Mouse (Mus musculus): ENCODE measurements at regions not wholly inside any gene's neighbourhood (a gene's known extent, or its start where the extent isn't known, plus 50 kb on each side); places are given as distances from the start of the nearest gene placed in this dataset.

DNA sequence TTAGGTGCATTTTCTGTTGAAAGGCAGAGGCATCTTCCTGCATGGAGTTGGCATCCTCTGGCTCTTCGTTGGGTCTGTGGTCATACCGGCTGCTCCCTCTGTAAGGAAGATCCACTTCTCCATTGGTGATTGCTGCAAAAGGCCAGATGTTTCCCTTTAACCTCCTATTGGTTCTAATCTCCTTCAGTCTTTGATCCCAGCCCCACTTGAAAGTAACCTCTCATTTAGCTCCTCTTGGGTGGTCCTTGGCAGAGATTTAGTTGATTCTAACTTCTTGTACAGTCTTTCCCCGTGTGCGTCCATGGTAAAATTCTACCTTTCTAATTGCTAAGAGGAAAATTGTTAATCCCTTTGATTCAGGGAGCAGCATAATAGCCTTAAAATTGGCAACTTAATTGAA is 347.4 kb upstream of the Ddhd1 start:
- TF ChIP-seq POLR2A (IDR thresholded peaks at IDR 0.05; ENCODE audit: borderline replicate concordance, low read depth, low read length) (no peak), CTCF (IDR thresholded peaks at IDR 0.05; ENCODE audit: low read depth, low read length) (no peak)
- no peak overlapping the region for H3K27ac ChIP-seq (ENCODE audit: insufficient read depth, low read depth, low read length)
- H3K4me1 ChIP-seq (ENCODE audit: control insufficient read depth, insufficient read depth, low read length): no peaks in the 10 kb centered on the region
- no peak overlapping the region for H3K4me3 ChIP-seq (ENCODE audit: insufficient read depth, low read length)

DNA sequence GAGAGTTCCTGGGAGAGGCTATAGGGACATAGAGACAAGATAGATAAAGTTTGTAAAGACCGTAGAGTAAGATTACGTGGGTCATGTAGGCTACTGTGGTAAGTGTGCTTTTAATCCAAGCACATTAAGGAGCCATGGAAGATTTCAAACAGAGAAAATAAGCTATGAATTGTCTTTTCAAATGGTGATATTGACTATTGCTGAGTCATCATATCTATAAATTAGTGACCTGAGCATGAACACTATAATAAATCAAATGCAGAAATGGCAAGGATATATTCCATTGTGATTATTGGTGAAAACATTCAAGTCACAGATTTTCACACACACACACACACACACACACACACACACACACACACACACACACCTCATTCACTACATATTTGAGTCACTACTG is 355.3 kb upstream of the Ddhd1 start:
- Histone ChIP-seq H3K27ac (ENCODE audit: insufficient read depth, low read depth, low read length) (no peak overlapping the region), H3K4me3 (ENCODE audit: insufficient read depth, low read length) (no peak overlapping the region), H3K4me1 (ENCODE audit: control insufficient read depth, insufficient read depth, low read length) (no peaks in the 10 kb centered on the region)
- no peak for TF ChIP-seq CTCF (IDR thresholded peaks at IDR 0.05; ENCODE audit: low read depth, low read length)
- no peak for TF ChIP-seq POLR2A (IDR thresholded peaks at IDR 0.05; ENCODE audit: borderline replicate concordance, low read depth, low read length)

DNA sequence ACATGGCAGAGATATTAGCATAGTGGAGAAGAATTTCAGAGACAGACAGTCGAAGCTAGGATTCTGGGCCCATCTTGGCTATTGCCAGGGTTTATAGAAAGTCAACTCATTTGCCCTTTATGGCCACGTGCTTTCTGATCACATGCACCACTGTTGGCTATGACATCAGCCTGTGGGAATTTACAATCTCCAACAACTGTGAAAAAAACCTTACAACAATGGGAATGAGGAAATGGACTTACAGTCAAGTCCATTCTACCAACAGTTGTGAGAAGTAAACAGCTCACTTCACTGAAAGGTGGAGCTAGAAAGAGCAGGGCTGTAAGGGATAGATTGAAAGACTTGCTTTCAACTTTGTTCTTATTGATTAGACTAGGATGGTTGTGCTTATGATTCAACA is 356.1 kb upstream of the Ddhd1 start:
- H3K27ac ChIP-seq (ENCODE audit: insufficient read depth, low read depth, low read length): no peak overlapping the region
- TF ChIP-seq POLR2A (IDR thresholded peaks at IDR 0.05; ENCODE audit: borderline replicate concordance, low read depth, low read length) (no peak), CTCF (IDR thresholded peaks at IDR 0.05; ENCODE audit: low read depth, low read length) (no peak)
- H3K4me1 ChIP-seq (ENCODE audit: control insufficient read depth, insufficient read depth, low read length): no peaks in the 10 kb centered on the region
- no peak overlapping the region for H3K4me3 ChIP-seq (ENCODE audit: insufficient read depth, low read length)

DNA sequence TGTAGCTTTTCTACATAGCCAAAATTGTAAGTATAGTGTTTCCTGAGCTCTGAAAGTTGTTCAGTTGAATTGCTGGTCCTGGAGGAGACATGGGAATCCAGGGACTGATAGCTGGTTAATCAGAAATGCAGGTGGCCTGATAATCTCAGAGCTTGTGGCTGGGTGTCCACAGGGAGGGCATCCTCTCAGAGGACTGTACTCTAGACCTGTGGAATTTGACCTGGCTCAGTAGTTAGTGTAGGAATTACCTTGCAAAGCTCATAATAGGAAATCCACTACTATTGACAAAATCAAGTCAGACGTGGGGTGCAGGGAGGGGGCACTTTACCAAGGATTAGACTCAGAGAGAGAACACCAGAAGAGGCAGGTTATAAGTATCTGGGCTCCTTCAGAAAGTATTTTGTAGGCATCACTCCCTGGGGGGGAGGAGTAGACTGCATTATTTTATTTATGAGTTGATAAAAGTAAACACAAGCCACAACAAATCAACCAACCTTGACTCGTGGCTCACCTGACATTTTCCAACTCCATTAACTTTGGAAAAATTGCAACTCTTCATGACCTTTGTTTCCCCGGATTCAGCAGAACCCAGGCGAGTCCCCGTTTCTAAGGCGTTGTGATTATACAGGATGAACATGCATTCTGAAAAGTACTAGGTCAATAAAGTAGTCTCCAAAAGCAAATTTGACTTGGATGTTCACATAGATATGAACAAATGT is 357.9 kb upstream of the Ddhd1 start:
- Histone ChIP-seq H3K27ac (ENCODE audit: insufficient read depth, low read depth, low read length) (no peak overlapping the region), H3K4me3 (ENCODE audit: insufficient read depth, low read length) (no peak overlapping the region), H3K4me1 (ENCODE audit: control insufficient read depth, insufficient read depth, low read length) (no peaks in the 10 kb centered on the region)
- TF ChIP-seq POLR2A (IDR thresholded peaks at IDR 0.05; ENCODE audit: borderline replicate concordance, low read depth, low read length): no peak
- no peak for TF ChIP-seq CTCF (IDR thresholded peaks at IDR 0.05; ENCODE audit: low read depth, low read length)

DNA sequence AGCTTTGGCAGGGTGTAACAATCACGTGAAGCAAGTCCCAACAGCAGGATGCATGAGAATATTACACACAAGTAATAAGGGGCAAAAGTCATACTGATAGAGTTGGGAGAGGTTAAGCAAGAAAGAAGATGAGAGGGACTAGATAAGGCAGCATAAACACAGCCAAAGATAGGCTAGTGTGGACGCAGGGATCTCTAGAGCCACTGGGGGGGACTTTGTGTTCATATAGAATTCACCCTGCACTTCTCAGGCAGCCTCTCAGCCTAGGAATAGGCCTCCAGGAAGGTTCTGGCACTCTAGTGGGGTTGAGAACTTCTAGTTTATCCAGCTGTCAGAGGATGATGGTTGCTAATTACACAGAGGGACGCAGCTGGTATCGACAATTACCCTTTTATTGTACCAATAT is 358.8 kb upstream of the Ddhd1 start:
- no peak for TF ChIP-seq CTCF (IDR thresholded peaks at IDR 0.05; ENCODE audit: low read depth, low read length)
- TF ChIP-seq POLR2A (IDR thresholded peaks at IDR 0.05; ENCODE audit: borderline replicate concordance, low read depth, low read length): no peak
- Histone ChIP-seq H3K4me1 (ENCODE audit: control insufficient read depth, insufficient read depth, low read length) (no peaks in the 10 kb centered on the region), H3K27ac (ENCODE audit: insufficient read depth, low read depth, low read length) (no peak overlapping the region), H3K4me3 (ENCODE audit: insufficient read depth, low read length) (no peak overlapping the region)

DNA sequence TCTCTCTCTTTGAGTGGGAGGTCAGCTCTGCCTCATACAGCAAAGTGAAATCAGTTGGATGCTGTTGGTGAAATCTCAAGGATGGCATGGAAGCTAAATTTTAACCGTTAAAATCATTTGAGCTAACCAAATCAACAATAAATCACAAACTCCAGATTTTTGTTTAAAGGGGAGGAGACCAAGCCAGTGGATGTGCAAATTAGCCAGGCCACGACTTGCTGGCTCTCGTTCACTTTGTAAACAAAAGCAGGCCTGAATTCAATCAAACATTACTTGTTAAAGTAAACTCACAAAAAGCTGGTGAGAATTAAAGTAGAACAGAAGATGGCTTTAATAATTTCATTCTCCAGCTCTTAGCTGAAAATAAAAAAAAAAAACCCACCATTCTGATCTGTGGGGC is 359.3 kb upstream of the Ddhd1 start:
- Histone ChIP-seq H3K27ac (ENCODE audit: insufficient read depth, low read depth, low read length) (no peak overlapping the region), H3K4me3 (ENCODE audit: insufficient read depth, low read length) (no peak overlapping the region), H3K4me1 (ENCODE audit: control insufficient read depth, insufficient read depth, low read length) (no peaks in the 10 kb centered on the region)
- TF ChIP-seq CTCF (IDR thresholded peaks at IDR 0.05; ENCODE audit: low read depth, low read length) (no peak), POLR2A (IDR thresholded peaks at IDR 0.05; ENCODE audit: borderline replicate concordance, low read depth, low read length) (no peak)

DNA sequence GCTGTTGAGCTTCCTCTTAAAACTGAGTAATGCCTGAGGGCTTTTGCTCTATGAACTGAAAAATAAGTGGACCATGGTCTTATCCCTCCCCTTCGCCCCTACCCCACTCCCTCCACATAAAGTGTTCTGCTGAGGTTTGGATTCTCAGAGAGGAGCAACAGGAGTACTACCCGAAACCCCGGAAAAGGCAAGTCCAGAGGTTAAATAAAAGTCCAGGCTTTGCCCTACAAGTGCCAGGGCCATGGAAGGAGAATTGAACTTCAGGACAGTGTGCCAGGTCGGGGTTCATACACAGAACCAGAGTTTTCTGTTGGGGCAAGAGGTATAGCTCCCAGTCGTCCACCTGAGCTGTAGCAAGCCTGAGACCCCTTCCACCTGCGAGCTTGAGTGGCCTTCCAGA is 360.0 kb upstream of the Ddhd1 start:
- TF ChIP-seq CTCF (IDR thresholded peaks at IDR 0.05; ENCODE audit: low read depth, low read length): no peak
- no peak for TF ChIP-seq POLR2A (IDR thresholded peaks at IDR 0.05; ENCODE audit: borderline replicate concordance, low read depth, low read length)
- Histone ChIP-seq H3K4me3 (ENCODE audit: insufficient read depth, low read length) (no peak overlapping the region), H3K4me1 (ENCODE audit: control insufficient read depth, insufficient read depth, low read length) (no peaks in the 10 kb centered on the region), H3K27ac (ENCODE audit: insufficient read depth, low read depth, low read length) (no peak overlapping the region)

DNA sequence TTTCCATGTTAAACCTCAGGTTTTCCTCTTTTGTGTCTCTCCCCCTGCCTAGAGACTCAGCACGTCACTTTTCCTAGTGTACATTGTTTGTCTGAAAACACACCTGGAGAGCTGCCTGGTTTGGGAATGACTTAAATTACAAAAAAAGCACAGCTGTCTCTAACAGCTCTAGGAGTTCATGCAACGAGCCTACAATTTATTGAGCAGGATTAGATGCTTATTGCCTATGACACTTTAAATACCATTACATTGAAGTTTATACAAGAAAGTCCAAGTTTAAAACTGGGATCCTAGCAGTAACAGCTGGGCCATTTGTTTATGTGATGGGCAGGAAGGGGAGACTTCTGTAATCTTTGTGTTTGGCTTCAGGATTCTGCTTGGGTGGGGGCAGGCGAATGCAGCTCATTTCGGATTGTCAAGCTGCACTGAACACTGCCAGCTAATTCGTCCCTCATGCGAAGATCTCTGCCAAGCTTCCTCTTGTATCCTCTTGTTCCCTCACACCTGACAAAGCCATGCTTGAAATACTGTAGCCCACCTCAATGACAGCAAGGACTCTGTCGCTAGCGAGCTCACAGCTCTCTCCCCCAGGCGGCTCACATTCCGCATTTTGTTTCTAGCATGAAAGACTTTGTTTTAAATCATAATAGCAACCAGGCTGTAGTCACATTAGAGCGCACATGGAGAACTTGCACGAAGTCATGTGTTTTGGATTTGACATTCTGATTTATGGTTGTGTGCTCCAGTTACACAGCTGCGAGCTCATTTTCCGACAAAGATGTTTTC is 359.8 kb upstream of the Gm15217 start:
- H3K4me1 ChIP-seq (ENCODE audit: control insufficient read depth, insufficient read depth, low read length): no peaks in the 10 kb centered on the region
- TF ChIP-seq CTCF (IDR thresholded peaks at IDR 0.05; ENCODE audit: low read depth, low read length): no peak
- TF ChIP-seq POLR2A (IDR thresholded peaks at IDR 0.05; ENCODE audit: borderline replicate concordance, low read depth, low read length): no peak
- no peak overlapping the region for H3K4me3 ChIP-seq (ENCODE audit: insufficient read depth, low read length)
- no peak overlapping the region for H3K27ac ChIP-seq (ENCODE audit: insufficient read depth, low read depth, low read length)

DNA sequence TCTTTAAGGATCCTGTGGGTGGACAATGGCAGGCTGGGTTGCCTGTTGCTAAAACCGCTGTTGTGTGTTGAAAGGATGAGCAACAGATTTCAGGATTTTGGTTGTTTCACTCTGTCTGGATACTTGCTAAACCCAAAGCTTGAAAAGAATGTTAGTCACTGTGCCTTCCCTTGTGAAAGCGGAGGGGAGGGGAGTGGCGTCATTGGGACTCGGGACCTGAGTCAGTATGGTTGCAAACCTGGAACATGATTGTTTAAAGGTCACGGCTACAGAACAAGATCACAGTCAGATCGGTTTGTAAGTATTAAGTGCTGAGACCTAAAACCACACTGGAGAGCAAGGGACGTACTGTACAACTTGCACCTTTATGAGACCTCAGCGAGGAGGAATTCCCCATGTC is 344.9 kb upstream of the Gm15217 start:
- no peak overlapping the region for H3K4me3 ChIP-seq (ENCODE audit: insufficient read depth, low read length)
- no peak for TF ChIP-seq POLR2A (IDR thresholded peaks at IDR 0.05; ENCODE audit: borderline replicate concordance, low read depth, low read length)
- TF ChIP-seq CTCF (IDR thresholded peaks at IDR 0.05; ENCODE audit: low read depth, low read length): no peak
- no peak overlapping the region for H3K27ac ChIP-seq (ENCODE audit: insufficient read depth, low read depth, low read length)
- no peaks in the 10 kb centered on the region for H3K4me1 ChIP-seq (ENCODE audit: control insufficient read depth, insufficient read depth, low read length)

DNA sequence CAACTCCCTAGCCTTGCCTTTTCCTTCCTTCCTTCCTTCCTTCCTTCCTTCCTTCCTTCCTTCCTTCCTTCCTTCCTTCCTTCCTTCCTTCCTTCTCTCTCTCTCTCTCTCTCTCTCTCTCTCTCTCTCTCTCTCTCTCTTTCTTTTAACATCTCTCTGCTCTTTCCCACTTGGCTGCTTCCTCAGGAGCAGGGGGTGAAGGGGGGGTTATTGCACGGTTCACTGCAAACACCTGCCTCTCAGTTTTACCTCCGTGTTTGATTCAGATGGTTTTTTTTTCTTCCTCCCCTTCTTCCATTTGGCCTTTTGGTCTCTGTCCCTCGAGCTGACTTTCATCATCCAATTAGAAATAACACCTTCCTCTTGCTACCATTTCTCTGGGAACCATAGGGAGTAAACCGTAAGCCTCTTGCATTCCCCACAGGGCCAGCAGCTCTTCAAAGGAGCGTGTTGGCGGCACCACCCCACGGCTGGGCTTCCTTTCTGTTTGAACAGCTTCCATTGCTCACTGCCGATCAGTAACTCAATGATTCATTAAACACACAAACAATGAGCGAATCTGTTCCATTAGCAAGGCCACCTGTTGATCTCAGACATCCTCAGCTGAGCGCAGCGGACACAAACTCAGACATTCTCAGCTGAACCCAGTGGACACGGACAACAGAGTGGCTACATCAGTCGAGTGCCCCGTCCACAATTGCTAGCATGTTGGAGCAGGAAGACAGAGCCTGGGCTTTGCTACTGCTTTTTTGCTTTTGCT is 318.4 kb upstream of the Gm15217 start:
- no peak overlapping the region for H3K4me3 ChIP-seq (ENCODE audit: insufficient read depth, low read length)
- no peak for TF ChIP-seq POLR2A (IDR thresholded peaks at IDR 0.05; ENCODE audit: borderline replicate concordance, low read depth, low read length)

More for the DNA sequence above, 318.4 kb upstream of the Gm15217 start:
- Histone ChIP-seq H3K4me1 (ENCODE audit: control insufficient read depth, insufficient read depth, low read length) (no peaks in the 10 kb centered on the region), H3K27ac (ENCODE audit: insufficient read depth, low read depth, low read length) (no peak overlapping the region)

Data from bone marrow macrophage, adult 2 months (primary cell).